Mouse (Mus musculus): ENCODE results near the gene Dpp3.

DNA sequence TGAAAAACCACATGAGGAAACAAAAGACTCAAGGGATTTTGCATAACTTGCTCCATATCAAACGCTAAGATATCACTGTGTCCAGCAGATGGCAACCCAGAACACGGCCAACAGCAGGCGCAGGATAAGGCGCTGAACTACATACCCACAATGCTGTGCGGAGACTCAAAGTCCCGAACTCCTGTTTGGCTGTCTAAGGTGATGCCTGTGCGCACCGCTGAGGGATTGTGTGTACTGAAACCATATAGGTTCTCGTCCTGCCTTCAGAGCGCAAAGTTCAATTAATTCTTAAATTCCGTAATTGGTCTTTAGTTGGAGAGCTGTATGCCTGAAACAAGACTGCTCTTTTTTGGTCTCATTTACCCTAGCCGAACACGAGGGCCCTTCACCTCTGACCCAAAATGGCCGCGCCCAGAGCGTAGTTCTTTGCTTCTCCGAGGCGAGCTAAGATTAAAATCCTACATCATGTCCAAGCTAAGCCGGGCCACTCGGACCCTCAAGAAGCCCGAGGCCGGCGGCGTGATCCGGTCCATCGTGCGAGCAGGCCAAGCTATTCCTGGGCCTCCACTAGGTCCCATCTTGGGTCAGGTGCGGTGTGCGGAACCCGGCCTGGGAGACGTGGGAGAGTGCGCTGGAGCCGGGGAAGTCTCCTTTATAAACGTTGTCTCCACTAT lies 34.0 kb upstream of the Dpp3 start, which contains the start of gene Mrpl11:
- TF ChIP-seq CTCF (IDR thresholded peaks at IDR 0.05; ENCODE audit: borderline replicate concordance, insufficient read depth, low read depth, low read length) (peak; percentile 84), POLR2A (IDR thresholded peaks at IDR 0.05; ENCODE audit: borderline replicate concordance, insufficient read depth, low read length) (peak; percentile 21; the same call in 1 of the 2 replicates)
